Mouse (Mus musculus): ENCODE measurements around the gene 1700129C05Rik. TPM values are rescaled to one million over a fixed set of nuclear protein-coding genes. Genes with fewer than 3 reads are reported as not detected.

1700129C05Rik gene
- not detected for total RNA-seq (2018; cell fraction: chromatin; rRNA removed)
- not detected for total RNA-seq (2018; cell fraction: cytosol; rRNA removed)
- total RNA-seq (2018; cell fraction: nucleus; rRNA removed): not detected
- not detected in 3 replicates for polyA plus RNA-seq (2018)

GRCm38 (mm10) chr14:59142793-59143192 is at the start of gene 1700129C05Rik:
1700129C05Rik (minus strand) TSS chr14:59142893.
- no peaks in the 10 kb centered on the region for H3K79me2 ChIP-seq (ENCODE audit: inconsistent target)
- H3K27ac ChIP-seq: no peak within 1 kb of the TSS
- no peaks in the 10 kb centered on the region for H3K36me3 ChIP-seq (ENCODE audit: inconsistent target)
- H3K4me3 ChIP-seq (ENCODE audit: inconsistent target): no peak within 1 kb of the TSS
- WGBS (ENCODE audit: missing documents): 98% methylated on average over 4 of the region's 4 CpGs

- no peaks in the 10 kb centered on the region for H3K79me2 ChIP-seq (ENCODE audit: inconsistent target)
- no peak overlapping the region for H3K27ac ChIP-seq
- 88% methylated on average over 2 of the region's 2 CpGs for WGBS (ENCODE audit: missing documents)
- H3K4me3 ChIP-seq (ENCODE audit: inconsistent target): no peak overlapping the region
- H3K36me3 ChIP-seq (ENCODE audit: inconsistent target): no peaks in the 10 kb centered on the region
These were observed 43.4 kb upstream of the 1700129C05Rik start for GRCm38 (mm10) chr14:59186121-59186520.

- H3K36me3 ChIP-seq (ENCODE audit: inconsistent target): no peaks in the 10 kb centered on the region
- no peak overlapping the region for H3K4me3 ChIP-seq (ENCODE audit: inconsistent target)
These were observed 42.8 kb upstream of the 1700129C05Rik start for GRCm38 (mm10) chr14:59185514-59185913.

GRCm38 (mm10) chr14:59182732-59183131 is 40.0 kb upstream of the 1700129C05Rik start:
- no peaks in the 10 kb centered on the region for H3K36me3 ChIP-seq (ENCODE audit: inconsistent target)
- WGBS (ENCODE audit: missing documents): 57% methylated on average over 2 of the region's 2 CpGs

More at GRCm38 (mm10) chr14:59185514-59185913, 42.8 kb upstream of the 1700129C05Rik start:
- Histone ChIP-seq H3K79me2 (ENCODE audit: inconsistent target) (no peaks in the 10 kb centered on the region), H3K27ac (no peak overlapping the region)

GRCm38 (mm10) chr14:59178649-59179048 is 36.0 kb upstream of the 1700129C05Rik start, which contains the start of gene Gm5142:
Gm5142 (minus strand) TSS chr14:59178749.
- H3K27ac ChIP-seq: no peak within 1 kb of the TSS
- no peak within 1 kb of the TSS for H3K4me3 ChIP-seq (ENCODE audit: inconsistent target)
- H3K36me3 ChIP-seq (ENCODE audit: inconsistent target): no peaks in the 10 kb centered on the region
- no peaks in the 10 kb centered on the region for H3K79me2 ChIP-seq (ENCODE audit: inconsistent target)
- WGBS (ENCODE audit: missing documents): 86% methylated on average over 3 of the region's 3 CpGs

More at GRCm38 (mm10) chr14:59182732-59183131, 40.0 kb upstream of the 1700129C05Rik start:
- Histone ChIP-seq H3K4me3 (ENCODE audit: inconsistent target) (no peak overlapping the region), H3K79me2 (ENCODE audit: inconsistent target) (no peaks in the 10 kb centered on the region), H3K27ac (no peak overlapping the region)

GRCm38 (mm10) chr14:59157016-59157698 is 14.5 kb upstream of the 1700129C05Rik start:
- WGBS (ENCODE audit: missing documents): 56% methylated on average over 3 of the region's 3 CpGs
- H3K27ac ChIP-seq: no peak overlapping the region

GRCm38 (mm10) chr14:59155589-59155988 is 12.9 kb upstream of the 1700129C05Rik start:
- H3K4me3 ChIP-seq (ENCODE audit: inconsistent target): no peak overlapping the region
- WGBS (ENCODE audit: missing documents): 77% methylated on average over 2 of the region's 2 CpGs
- H3K27ac ChIP-seq: no peak overlapping the region
- H3K36me3 ChIP-seq (ENCODE audit: inconsistent target): no peaks in the 10 kb centered on the region
- H3K79me2 ChIP-seq (ENCODE audit: inconsistent target): no peaks in the 10 kb centered on the region

More at GRCm38 (mm10) chr14:59157016-59157698, 14.5 kb upstream of the 1700129C05Rik start:
- Histone ChIP-seq H3K36me3 (ENCODE audit: inconsistent target) (no peaks in the 10 kb centered on the region), H3K79me2 (ENCODE audit: inconsistent target) (no peaks in the 10 kb centered on the region), H3K4me3 (ENCODE audit: inconsistent target) (no peak overlapping the region)

- Histone ChIP-seq H3K4me3 (ENCODE audit: inconsistent target) (no peak overlapping the region), H3K27ac (no peak overlapping the region)
- 10% methylated on average over 2 of the region's 2 CpGs for WGBS (ENCODE audit: missing documents)
These were observed 28.4 kb downstream of the 1700129C05Rik start for GRCm38 (mm10) chr14:59114281-59114680.

GRCm38 (mm10) chr14:59104006-59104605 is 38.6 kb downstream of the 1700129C05Rik start:
- H3K27ac ChIP-seq: no peak overlapping the region
- no peaks in the 10 kb centered on the region for H3K79me2 ChIP-seq (ENCODE audit: inconsistent target)
- H3K36me3 ChIP-seq (ENCODE audit: inconsistent target): no peaks in the 10 kb centered on the region
- WGBS (ENCODE audit: missing documents): 64% methylated on average over 10 of the region's 10 CpGs
- H3K4me3 ChIP-seq (ENCODE audit: inconsistent target): no peak overlapping the region

More at GRCm38 (mm10) chr14:59114281-59114680, 28.4 kb downstream of the 1700129C05Rik start:
- H3K79me2 ChIP-seq (ENCODE audit: inconsistent target): no peaks in the 10 kb centered on the region
- no peaks in the 10 kb centered on the region for H3K36me3 ChIP-seq (ENCODE audit: inconsistent target)

- no peak overlapping the region for H3K4me3 ChIP-seq (ENCODE audit: inconsistent target)
- no peak overlapping the region for H3K27ac ChIP-seq
- no peaks in the 10 kb centered on the region for H3K36me3 ChIP-seq (ENCODE audit: inconsistent target)
- no peaks in the 10 kb centered on the region for H3K79me2 ChIP-seq (ENCODE audit: inconsistent target)
These were observed 49.1 kb downstream of the 1700129C05Rik start for GRCm38 (mm10) chr14:59093601-59094000.

GRCm38 (mm10) chr14:59084396-59084795 is 58.3 kb downstream of the 1700129C05Rik start:
- no peak overlapping the region for H3K4me3 ChIP-seq (ENCODE audit: inconsistent target)
- WGBS (ENCODE audit: missing documents): 26% methylated on average over 6 of the region's 6 CpGs
- no peaks in the 10 kb centered on the region for H3K36me3 ChIP-seq (ENCODE audit: inconsistent target)
- H3K79me2 ChIP-seq (ENCODE audit: inconsistent target): no peaks in the 10 kb centered on the region
- no peak overlapping the region for H3K27ac ChIP-seq

Other genes starting within 250 kb of the 1700129C05Rik start
- not detected in 3 replicates for gene Gm5142, start 35.9 kb upstream of the 1700129C05Rik start, polyA plus RNA-seq (2018)
- gene Rcbtb1, start 58.3 kb upstream of the 1700129C05Rik start, polyA plus RNA-seq (2018): 15.1 to 19.6 TPM (median 16.3 TPM) in 3 replicates
- 0.98 to 2.7 TPM (median 1.3 TPM) in 3 replicates for gene Gm6904, start 117.3 kb upstream of the 1700129C05Rik start, polyA plus RNA-seq (2018)
- gene Phf11a, start 154.6 kb upstream of the 1700129C05Rik start, polyA plus RNA-seq (2018): 5.3 to 18.6 TPM (median 6.0 TPM) in 3 replicates
- 40.6 to 112 TPM (median 69.1 TPM) in 3 replicates for gene Phf11b, start 198.5 kb upstream of the 1700129C05Rik start, polyA plus RNA-seq (2018)
- 37.8 to 71.1 TPM (median 49.5 TPM) in 3 replicates for gene Phf11d, start 222.6 kb upstream of the 1700129C05Rik start, polyA plus RNA-seq (2018)

All from macrophage (primary cell).